8 mouse cellular contexts compared by ENCODE assay signal in the genomic region with DNA sequence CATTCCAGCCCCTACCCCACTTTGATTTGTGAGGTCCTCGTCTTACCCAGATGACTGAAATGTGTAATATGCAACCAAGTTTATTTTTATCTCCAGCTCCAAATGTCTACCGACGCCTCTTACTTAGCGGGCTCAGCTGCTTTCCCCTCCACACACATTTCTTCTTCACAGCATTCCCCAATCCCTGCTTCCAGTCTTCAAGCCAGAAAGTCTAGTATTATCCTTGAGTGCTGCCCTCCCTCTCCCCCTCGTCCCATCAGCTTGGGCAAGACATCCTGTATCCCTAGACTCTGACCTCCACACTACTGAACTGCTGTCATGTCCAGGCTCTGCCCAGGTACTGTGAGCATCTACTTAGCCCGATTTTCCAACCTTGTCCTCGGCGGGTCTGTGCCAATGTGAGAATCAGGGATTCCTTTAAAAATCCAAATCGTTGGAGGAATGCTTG. TPM values are rescaled to one million over a fixed set of nuclear protein-coding genes. Genes with fewer than 3 reads are reported as not detected.
DNase-seq lines count a peak whose midpoint lies in the region; ATAC-seq and TF ChIP-seq lines count a peak whose summit lies in the region.

No protein-coding gene starts in this region.

- H3K79me2 ChIP-seq in heart, adult 2 months (replicated peaks; ENCODE audit: control insufficient read depth, insufficient read depth, low read length) = peaks cover 7% of the 10 kb centered on the region

- ATAC-seq in heart, embryonic 16.5 days (replicated peaks; ENCODE audit: extremely low read depth, insufficient read depth, low FRiP score) = no peak

- TF ChIP-seq EP300 in heart, adult 2 months (IDR thresholded peaks at IDR 0.05; ENCODE audit: insufficient read depth, low read depth, low read length) = no peak
- TF ChIP-seq EP300 in ES-Bruce4 (IDR thresholded peaks at IDR 0.05; ENCODE audit: insufficient read depth, low read depth, low read length) = no peak

- 22% methylated on average over 9 of the region's 9 CpGs for WGBS in heart, adult 2 months
- 18% methylated on average over 9 of the region's 9 CpGs for WGBS in heart, embryonic 16.5 days
- 21% methylated on average over 9 of the region's 9 CpGs for WGBS in midbrain, embryonic 10.5 days

- peaks cover 25% of the 10 kb centered on the region for H3K4me1 ChIP-seq in heart, adult 2 months (ENCODE audit: control insufficient read depth, insufficient read depth, low read length)
- peaks cover 2% of the 10 kb centered on the region for H3K4me1 ChIP-seq in ES-Bruce4 (ENCODE audit: control insufficient read depth, insufficient read depth, low read length)
- peaks cover 54% of the 10 kb centered on the region for H3K4me1 ChIP-seq in heart, embryonic 16.5 days (ENCODE audit: control insufficient read depth, insufficient read depth, low read length)
- H3K4me1 ChIP-seq in midbrain, embryonic 10.5 days = peaks cover 50% of the 10 kb centered on the region

- no peaks in the 10 kb centered on the region for H3K27me3 ChIP-seq in heart, adult 2 months (ENCODE audit: control insufficient read depth, insufficient read depth, low read length)
- no peaks in the 10 kb centered on the region for H3K27me3 ChIP-seq in ES-Bruce4 (ENCODE audit: control insufficient read depth, insufficient read depth, low read length, poor library complexity, severe bottlenecking)
- H3K27me3 ChIP-seq in heart, embryonic 16.5 days (ENCODE audit: control insufficient read depth, insufficient read depth, low read length) = no peaks in the 10 kb centered on the region
- peaks cover 14% of the 10 kb centered on the region for H3K27me3 ChIP-seq in midbrain, embryonic 10.5 days (ENCODE audit: low read depth, poor library complexity, severe bottlenecking)

- H3K4me2 ChIP-seq in heart, embryonic 16.5 days (ENCODE audit: low read depth, low read length) = peak overlapping the region; percentile 83

- H3K9me3 ChIP-seq in ES-Bruce4 (replicated peaks; ENCODE audit: control insufficient read depth, insufficient read depth, low read length, poor library complexity, severe bottlenecking) = no peaks in the 10 kb centered on the region
- no peaks in the 10 kb centered on the region for H3K9me3 ChIP-seq in heart, embryonic 16.5 days (replicated peaks; ENCODE audit: control insufficient read depth, low read length)
- no peaks in the 10 kb centered on the region for H3K9me3 ChIP-seq in midbrain, embryonic 10.5 days (replicated peaks)

- peak overlapping the region; percentile 91 for H3K9ac ChIP-seq in heart, adult 2 months (ENCODE audit: low read depth, low read length)
- peak overlapping the region; percentile 91 for H3K9ac ChIP-seq in ES-Bruce4 (ENCODE audit: low read depth, poor library complexity, severe bottlenecking)
- peak overlapping the region; percentile 99 for H3K9ac ChIP-seq in heart, embryonic 16.5 days (ENCODE audit: low read length)

- intact Hi-C loops in heart, adult 2 months (cut with DNase I) = loop anchor here (1.0 kb wide), 1 partner anchor 39 kb away; no protein-coding TSS in a partner anchor

- H3K27ac ChIP-seq in heart, adult 2 months = peak overlapping the region; percentile 97
- H3K27ac ChIP-seq in ES-Bruce4 (ENCODE audit: insufficient read depth, low read length) = no peak overlapping the region
- peak overlapping the region; percentile 85 for H3K27ac ChIP-seq in heart, embryonic 16.5 days (ENCODE audit: low read length)
- H3K27ac ChIP-seq in midbrain, embryonic 10.5 days (replicated peaks) = peak overlapping the region; percentile 90

- no peak for TF ChIP-seq POLR2A in heart, adult 2 months (IDR thresholded peaks at IDR 0.05; ENCODE audit: insufficient read depth, low read depth, low read length)
- no peak for TF ChIP-seq POLR2A in ES-Bruce4 (IDR thresholded peaks at IDR 0.05; ENCODE audit: insufficient read depth, low read length)

- peak overlapping the region; percentile 97 for H3K4me3 ChIP-seq in heart, adult 2 months
- peak overlapping the region; percentile 95 for H3K4me3 ChIP-seq in ES-Bruce4 (ENCODE audit: low read depth, low read length)
- peak overlapping the region; percentile 100 for H3K4me3 ChIP-seq in heart, embryonic 16.5 days (ENCODE audit: low read length)
- peak overlapping the region; percentile 68 for H3K4me3 ChIP-seq in midbrain, embryonic 10.5 days

- no peak for DNase-seq in heart, adult 2 months
- no peak for DNase-seq in heart, adult 9 months (ENCODE audit: low spot score in 2 of 2)
- no peak for DNase-seq in midbrain, embryonic 10.5 days (ENCODE audit: low spot score)
- no peak for DNase-seq in gastrocnemius, postnatal 10 days
- DNase-seq in Muller cell, postnatal 12 days (ENCODE audit: inconsistent ontology term) = no peak
- no peak for DNase-seq in testis, postnatal 10 days (ENCODE audit: low spot score)

- no peak for TF ChIP-seq CTCF in heart, adult 2 months (IDR thresholded peaks at IDR 0.05)
- no peak for TF ChIP-seq CTCF in ES-Bruce4 (IDR thresholded peaks at IDR 0.05; ENCODE audit: low read depth, low read length)

- no peaks in the 10 kb centered on the region; the same call in 1 of the 2 replicates for H3K36me3 ChIP-seq in heart, adult 2 months (ENCODE audit: control insufficient read depth, insufficient read depth, low read length)
- H3K36me3 ChIP-seq in ES-Bruce4 (ENCODE audit: control insufficient read depth, insufficient read depth, low read length, poor library complexity, severe bottlenecking) = no peaks in the 10 kb centered on the region
- H3K36me3 ChIP-seq in heart, embryonic 16.5 days (ENCODE audit: control insufficient read depth, insufficient read depth) = no peaks in the 10 kb centered on the region
- no peaks in the 10 kb centered on the region for H3K36me3 ChIP-seq in midbrain, embryonic 10.5 days

RNA-seq across cellular contexts. Expression of a gene that starts 0.4 kb away (rescaled TPM):
- total RNA-seq in heart, adult 2 months (2021) = 10 to 100 TPM; 38.7 to 42.9 TPM
- polyA plus RNA-seq in heart, adult 2 months (2012; rRNA removed) = 83.1 and 84.2 TPM in 2 replicates
- 50.7 and 59.6 TPM in 2 replicates for polyA plus RNA-seq in ES-Bruce4 (2011; ENCODE audit: insufficient read depth, insufficient read length, low read depth, missing spikeins)
- 71.7 and 75.2 TPM in 2 replicates for polyA plus RNA-seq in heart, embryonic 16.5 days (2015; fragmentation: Nextera tagmentation; extraction: Ambion mirVana)
- polyA plus RNA-seq in midbrain, embryonic 10.5 days (2016; fragmentation: Nextera tagmentation; extraction: Ambion mirVana) = 56.3 and 58.7 TPM in 2 replicates
- total RNA-seq in gastrocnemius, postnatal 10 days (2021) = 10 to 100 TPM; 42.0 to 47.5 TPM

RNA-seq across cellular contexts. Expression of a gene that starts 51.6 kb away (rescaled TPM):
- 10 to 100 TPM; 46.5 to 48.3 TPM for total RNA-seq in heart, adult 2 months (2021)
- 62.6 and 63.6 TPM in 2 replicates for polyA plus RNA-seq in heart, adult 2 months (2012; rRNA removed)
- polyA plus RNA-seq in ES-Bruce4 (2011; ENCODE audit: insufficient read depth, insufficient read length, low read depth, missing spikeins) = 113 and 116 TPM in 2 replicates
- polyA plus RNA-seq in heart, embryonic 16.5 days (2015; fragmentation: Nextera tagmentation; extraction: Ambion mirVana) = 54.0 and 70.2 TPM in 2 replicates
- polyA plus RNA-seq in midbrain, embryonic 10.5 days (2016; fragmentation: Nextera tagmentation; extraction: Ambion mirVana) = 128 and 162 TPM in 2 replicates
- 10 to 100 TPM; 55.5 to 60.8 TPM for total RNA-seq in gastrocnemius, postnatal 10 days (2021)

RNA-seq across cellular contexts. Expression of a gene that starts 57.4 kb away (rescaled TPM):
- total RNA-seq in heart, adult 2 months (2021) = 10 to 100 TPM in 1 of 2 experiments, 1 to 10 TPM in 1; 9.3 to 13.7 TPM
- 3.4 and 4.3 TPM in 2 replicates for polyA plus RNA-seq in heart, adult 2 months (2012; rRNA removed)
- polyA plus RNA-seq in ES-Bruce4 (2011; ENCODE audit: insufficient read depth, insufficient read length, low read depth, missing spikeins) = 12.3 and 14.5 TPM in 2 replicates
- 3.9 and 4.1 TPM in 2 replicates for polyA plus RNA-seq in heart, embryonic 16.5 days (2015; fragmentation: Nextera tagmentation; extraction: Ambion mirVana)
- 1.3 TPM in 2 replicates for polyA plus RNA-seq in midbrain, embryonic 10.5 days (2016; fragmentation: Nextera tagmentation; extraction: Ambion mirVana)
- 1 to 10 TPM; 2.0 to 2.6 TPM for total RNA-seq in gastrocnemius, postnatal 10 days (2021)
